Mouse (Mus musculus): ENCODE data around the gene 4933402N03Rik.
A peak's percentile ranks its signal among the peaks of the same experiment; 100 is the strongest.

The 4933402N03Rik gene

DNA sequence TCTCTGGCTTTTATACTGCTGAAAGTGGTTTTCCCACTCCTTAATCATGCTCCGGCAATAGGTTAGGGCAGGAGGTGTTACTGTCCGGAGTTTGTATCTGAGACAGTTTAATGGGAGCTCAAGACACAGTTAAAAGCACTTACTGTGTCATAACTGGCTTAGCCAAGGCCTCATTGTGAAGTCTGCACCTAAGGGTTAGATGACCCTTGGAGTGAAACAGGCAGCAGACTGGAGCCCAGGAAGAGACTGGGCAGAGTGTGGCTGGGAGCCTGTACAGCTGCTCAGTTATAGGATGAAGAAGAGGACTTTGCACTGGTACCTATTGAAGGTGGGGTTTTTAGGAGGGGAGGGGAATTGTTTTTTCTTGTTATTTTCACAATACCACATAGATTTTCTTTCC lies at the start of gene 4933402N03Rik:
Gene 4933402N03Rik, minus strand, starts transcription at position 101 of the 400 bp plus-strand sequence.
- no peak for DNase-seq

DNA sequence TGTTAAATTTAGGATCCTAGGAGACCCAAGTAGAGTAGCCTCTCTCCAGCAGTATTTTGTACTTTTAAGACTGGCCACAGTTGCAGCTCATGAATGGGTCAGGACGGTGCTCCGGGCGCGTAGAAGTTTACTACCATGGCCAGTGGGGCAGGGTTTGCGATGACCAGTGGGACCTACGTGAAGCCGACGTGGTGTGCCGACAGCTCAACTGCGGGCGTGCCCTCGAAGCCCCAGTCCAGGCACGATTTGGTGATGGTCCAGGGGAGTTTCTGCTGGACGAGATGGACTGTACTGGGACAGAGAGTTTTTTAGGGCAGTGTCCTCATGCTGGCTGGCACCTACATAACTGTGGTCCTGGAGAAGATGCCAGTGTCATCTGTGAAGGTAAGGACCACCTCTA lies 41.9 kb upstream of the 4933402N03Rik start:
- DNase-seq = no peak

DNA sequence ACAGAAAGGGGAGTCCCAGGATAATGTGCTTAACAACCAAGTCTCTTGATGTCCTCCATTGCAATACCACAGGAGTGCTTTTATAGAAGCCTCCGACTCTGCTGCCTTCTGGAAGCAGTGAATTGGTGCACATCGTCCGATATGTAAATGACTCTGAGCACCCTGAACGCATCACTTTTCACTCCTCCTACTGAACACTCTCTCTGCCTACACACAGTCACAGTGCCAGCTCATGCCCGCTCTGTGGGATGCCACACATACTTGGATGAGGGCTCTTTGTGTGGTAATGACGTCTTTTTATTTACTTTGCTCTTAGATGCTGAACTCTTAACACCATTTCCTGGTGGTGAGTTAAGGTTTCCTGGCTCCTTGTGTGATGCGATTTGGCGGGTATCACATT lies 40.9 kb upstream of the 4933402N03Rik start:
- DNase-seq = peak; percentile 50

DNA sequence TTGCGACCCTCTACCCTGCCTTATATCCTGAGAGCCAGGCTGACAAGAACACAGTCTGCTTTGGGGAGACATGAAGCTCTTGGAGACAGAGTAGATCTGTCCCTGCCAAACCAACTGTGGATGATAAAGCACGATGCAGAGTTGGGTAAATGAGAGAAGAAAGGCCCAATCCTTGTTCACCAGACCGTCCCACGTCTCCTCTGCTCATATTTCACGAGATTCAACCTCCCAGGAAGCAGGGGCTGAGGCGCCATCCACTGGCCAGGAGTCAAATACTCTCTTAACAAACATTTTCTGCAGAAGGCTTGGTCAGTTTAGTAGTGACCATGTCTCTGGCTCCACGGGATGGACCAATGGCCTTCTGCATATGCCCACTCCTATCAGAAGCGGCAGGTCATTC lies 38.2 kb upstream of the 4933402N03Rik start:
- no peak for DNase-seq

DNA sequence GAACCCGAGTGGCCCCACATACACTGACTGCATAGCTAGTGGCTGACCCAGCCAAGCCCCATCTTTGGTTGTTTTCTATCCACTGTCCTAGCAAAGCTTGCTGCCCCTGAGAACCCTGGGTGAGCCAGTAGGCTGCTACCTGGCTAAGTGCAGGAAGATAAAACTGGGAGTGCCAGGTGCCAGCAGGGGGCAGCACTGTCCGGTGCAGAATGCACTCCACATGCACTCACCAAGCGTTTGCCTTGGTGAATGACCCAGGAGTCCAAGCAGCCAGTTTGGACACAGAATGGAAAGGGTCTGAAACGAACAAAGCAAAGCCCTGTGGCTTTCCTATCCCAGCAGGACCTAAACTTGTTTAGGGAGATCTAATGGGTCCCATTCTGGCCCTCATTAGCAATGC lies 36.6 kb upstream of the 4933402N03Rik start:
- DNase-seq = peak; percentile 7

DNA sequence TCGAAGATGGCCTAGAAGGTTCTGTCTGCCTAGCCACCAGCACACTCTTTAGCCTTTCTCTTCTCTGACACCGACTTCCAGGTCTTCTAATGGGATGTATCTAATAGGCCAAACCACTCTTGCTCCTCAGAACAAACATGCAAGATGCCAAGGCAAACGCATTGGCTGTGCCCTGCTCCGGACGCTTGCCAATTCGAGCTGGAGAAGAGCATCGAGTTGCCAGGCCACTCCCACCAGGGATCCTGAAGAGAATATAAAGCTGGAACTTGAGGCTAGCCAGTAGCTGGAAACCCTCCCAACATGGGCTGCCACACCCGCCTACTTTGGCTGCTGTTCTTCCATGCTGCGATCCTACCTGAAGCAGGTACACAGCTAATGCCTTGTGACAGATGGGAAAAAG lies 28.0 kb upstream of the 4933402N03Rik start, which contains the start of gene 5430419D17Rik:
Gene 5430419D17Rik, plus strand, starts transcription at position 282 of the 400 bp plus-strand sequence.
- DNase-seq = no peak

DNA sequence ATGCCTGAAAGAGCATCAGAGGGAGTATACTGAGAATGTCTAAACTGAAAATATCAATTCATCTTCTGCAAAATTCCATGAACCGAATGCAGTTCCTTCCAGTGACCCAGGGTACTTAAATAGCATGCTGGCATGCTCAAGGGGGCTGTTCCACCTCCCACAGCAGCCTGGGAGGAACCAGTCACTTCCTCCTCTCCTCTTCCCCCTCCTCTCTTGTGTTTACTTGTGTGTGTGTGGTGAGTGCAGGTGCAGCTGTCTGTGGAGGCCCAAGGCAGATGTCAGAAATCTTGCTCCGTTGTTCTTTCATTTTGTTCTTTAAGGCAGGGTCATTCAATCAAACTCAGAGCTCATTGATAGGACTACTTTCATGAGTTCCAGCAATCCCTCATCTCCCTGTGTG lies 23.0 kb upstream of the 4933402N03Rik start:
- no peak for DNase-seq

DNA sequence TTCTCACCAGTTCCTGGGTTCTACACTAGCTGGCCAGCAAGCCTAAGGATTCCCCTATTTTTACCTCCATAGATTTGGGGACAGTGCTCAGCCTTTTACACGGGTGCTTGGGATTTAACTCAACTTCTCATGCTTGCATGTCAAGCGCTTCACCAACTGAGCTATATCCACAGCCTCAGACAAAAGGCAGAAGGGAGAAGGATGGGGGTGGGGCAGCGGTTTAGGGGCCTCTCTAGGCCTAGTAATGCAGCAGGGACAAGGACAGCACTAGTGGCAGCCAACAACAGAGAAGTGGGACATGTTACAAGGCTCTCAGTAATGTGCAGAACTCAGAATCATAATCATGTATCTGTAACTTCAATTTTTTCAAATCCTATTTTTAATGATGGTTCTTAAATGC lies 21.7 kb upstream of the 4933402N03Rik start:
- DNase-seq = no peak

DNA sequence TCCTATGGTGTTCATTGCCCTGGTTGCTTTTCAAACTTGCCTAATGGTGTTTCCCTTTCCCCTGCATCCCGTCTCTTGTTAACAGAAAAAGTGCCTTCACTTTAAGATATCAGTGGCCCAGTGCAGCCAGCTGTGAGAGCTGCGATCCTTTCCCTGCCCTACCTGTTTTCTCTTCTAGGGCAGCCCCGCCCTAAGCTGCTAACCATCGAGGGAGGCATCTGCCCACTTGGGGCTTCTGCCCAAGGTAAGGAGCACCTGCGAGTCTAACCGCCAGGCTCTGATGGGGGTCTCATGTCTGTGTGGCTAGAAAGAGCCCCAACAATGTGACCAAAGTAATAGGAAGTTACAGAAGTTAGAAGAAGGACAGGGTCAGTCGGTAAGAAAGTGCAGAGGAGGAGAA lies 16.1 kb upstream of the 4933402N03Rik start:
- no peak for DNase-seq

DNA sequence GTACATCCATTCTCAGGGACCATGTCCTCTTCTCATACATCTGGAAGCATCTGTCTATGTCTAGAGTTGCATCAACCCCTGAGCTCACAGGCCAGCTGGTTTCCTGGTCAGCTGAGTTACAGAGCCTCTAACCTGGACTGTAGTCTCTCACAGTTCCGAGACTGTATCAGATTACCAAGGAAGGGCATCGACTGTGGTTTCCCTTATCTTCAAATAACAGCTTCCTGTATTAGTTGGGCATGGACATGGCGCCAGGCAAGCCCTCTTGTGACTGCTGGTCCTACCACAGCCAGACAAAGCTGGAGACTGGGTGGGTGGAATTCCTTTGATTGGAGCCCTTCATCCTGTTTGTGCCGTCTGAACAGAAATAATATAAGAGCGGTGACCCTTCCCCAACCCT lies 6.9 kb upstream of the 4933402N03Rik start:
- DNase-seq = no peak

DNA sequence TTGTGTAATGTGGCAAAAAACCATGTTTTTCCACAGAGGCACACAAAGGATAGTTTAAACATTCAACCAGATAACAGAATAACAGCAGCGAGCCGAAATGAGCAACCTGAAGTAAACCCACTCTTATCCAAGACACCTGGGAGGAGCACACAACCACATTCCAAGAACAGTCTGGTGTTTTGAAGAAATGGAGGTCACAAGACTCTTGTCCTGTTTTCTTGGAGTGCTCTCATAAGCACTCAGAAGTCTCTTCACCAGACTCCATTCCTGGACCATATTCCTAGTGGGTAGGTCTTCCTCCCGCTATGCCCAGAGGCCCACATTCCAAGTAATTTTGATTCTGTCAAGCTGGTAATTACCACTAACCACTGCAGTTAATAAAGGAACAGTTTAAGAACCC lies 4.1 kb upstream of the 4933402N03Rik start:
- DNase-seq = no peak

DNA sequence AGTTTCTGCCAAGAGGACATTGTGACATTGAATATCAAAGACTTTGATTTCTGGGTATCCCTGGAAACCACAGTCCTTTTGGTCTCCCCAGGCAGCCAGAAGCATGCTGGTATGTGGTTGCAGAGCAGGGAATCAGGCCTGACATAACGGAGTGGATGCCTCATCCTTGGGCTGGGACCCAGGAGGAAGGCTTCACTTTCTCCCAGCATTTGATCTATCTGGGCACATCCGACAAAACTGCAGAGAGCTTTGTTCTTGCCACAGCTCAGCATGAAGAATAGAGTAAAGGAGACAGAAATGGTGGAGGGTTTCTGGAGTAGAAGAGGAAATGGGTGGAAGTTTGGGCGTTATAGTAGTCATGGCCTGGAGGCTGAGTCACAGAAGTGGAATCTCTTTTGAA lies 12.9 kb downstream of the 4933402N03Rik start:
- DNase-seq = no peak

DNA sequence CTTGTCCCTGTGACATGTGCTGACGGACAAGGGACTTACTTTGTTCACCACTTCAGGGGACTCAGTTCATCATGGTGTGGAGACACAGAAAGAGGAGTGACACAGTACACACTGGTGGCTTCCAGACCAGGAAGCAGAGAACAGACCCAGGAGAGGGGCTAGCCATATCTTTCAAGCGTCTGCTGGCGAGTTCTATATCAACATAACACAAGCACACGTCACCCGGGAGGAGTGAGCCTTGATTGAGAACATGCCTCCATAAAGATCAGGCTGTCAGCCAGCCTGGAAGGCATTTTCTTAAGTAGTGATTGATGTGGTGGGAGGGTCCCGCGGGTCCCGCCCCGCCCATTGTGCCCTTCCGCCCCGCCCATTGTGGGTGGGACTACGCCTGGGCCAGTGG lies 16.1 kb downstream of the 4933402N03Rik start:
- DNase-seq = no peak

DNA sequence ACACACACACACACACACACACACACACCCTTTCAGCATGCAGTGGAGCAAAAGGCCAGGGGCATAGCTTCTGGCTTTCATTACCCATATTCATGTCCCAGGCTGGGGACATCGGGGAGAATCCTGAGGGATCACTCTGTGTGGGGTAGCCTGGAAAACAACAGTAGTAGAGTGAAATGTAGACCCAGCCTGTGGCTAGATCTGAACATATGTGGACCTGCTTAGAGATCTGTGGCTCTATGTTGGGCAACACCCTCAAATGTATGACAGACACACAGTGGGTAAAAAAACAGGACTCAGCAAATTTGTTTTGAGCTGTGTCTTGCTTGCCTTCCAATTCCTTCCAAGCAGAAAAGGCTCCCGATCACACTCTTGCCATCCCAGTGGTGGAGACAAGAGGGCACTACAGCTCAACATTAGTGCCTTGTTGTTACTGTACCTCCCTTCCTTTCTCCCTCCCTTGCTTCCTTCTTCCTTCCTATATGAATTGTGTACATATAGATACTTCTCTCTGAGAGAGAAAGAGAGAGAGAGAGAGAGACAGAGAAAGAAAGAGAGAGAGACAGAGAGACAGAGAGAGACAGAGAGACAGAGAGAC lies 23.8 kb downstream of the 4933402N03Rik start:
- no peak for DNase-seq

DNA sequence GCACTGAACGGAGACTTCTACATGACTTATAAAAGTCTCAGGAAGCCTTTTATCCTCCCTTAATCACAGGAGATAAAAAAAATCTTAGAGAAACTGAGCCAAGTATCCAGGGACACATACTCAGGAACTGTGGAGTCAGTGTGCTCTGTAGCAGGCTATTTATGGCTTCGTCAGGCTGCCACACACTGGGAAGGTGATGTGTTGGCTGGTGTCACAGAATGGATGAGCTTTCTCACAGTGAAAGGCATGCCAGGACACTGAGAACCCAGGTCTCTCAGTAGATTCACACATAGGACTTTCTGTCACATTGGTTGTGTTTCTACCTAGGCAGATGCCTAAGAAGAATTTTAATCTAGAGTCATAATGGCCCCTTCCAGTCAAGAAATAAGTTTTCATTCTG lies 31.7 kb downstream of the 4933402N03Rik start:
- DNase-seq = peak; percentile 10

DNA sequence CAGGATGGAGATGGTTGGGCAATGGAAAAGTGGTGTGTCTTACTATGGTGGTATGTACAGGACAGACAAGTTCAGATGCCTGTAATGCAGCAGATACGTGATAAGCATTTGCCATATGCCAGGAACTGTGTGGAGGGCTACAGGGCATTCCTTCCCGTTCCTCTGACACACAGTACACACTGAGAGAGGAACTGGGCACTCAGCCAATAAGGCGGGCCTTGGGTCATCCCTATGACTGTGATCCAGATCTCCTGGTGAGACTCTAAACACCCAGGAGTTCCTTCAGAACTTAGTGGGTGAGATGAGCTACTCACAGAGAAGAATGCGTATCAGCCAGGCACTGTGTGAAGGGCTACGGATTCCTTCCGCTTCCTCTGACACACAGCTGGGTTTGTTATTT lies 32.4 kb downstream of the 4933402N03Rik start:
- DNase-seq = no peak

DNA sequence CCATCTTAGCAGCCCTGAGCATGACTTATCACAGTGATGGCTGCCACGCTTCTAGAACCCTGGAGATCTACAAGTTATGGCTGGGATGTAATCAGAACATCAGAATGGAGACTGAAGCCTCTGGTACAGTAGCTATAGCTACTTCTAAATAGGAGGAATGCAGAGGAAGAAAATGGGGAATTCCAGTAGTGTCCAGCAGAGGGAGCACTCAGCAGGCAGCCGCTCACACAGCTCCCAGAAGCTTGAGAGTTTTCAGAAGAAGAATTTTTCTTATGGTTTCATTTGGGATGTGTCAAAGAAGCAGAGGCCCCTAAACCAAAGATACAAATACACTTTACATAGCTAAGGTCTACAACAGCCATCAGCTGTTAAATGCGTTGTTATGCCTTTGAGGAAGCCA lies 33.6 kb downstream of the 4933402N03Rik start:
- DNase-seq = peak; percentile 57

Measured in right cerebral cortex, postnatal 25 days (tissue).